Mouse (Mus musculus): ENCODE results near the gene Nln.

Gene Nln

GRCm38 (mm10) chr13:104097190-104097589, 12.2 kb downstream of the Nln start:
- no peak for DNase-seq (ENCODE audit: low spot score in 2 of 2)

- no peak for DNase-seq (ENCODE audit: low spot score in 2 of 2)
Observed at GRCm38 (mm10) chr13:104095955-104096354, 13.5 kb downstream of the Nln start.

GRCm38 (mm10) chr13:104094531-104095385, 14.7 kb downstream of the Nln start:
- no peak for DNase-seq (ENCODE audit: low spot score in 2 of 2)

- DNase-seq (ENCODE audit: low spot score in 2 of 2): no peak
Observed at GRCm38 (mm10) chr13:104091734-104092133, 17.7 kb downstream of the Nln start.

- DNase-seq (ENCODE audit: low spot score in 2 of 2): no peak
Observed at GRCm38 (mm10) chr13:104089387-104089786, 20.0 kb downstream of the Nln start.

- DNase-seq (ENCODE audit: low spot score in 2 of 2): no peak
Observed at GRCm38 (mm10) chr13:104084600-104084999, 24.8 kb downstream of the Nln start.

- DNase-seq (ENCODE audit: low spot score in 2 of 2): no peak
Observed at GRCm38 (mm10) chr13:104082504-104082903, 26.9 kb downstream of the Nln start.

GRCm38 (mm10) chr13:104076993-104077392, 32.4 kb downstream of the Nln start:
- no peak for DNase-seq (ENCODE audit: low spot score in 2 of 2)

DNA sequence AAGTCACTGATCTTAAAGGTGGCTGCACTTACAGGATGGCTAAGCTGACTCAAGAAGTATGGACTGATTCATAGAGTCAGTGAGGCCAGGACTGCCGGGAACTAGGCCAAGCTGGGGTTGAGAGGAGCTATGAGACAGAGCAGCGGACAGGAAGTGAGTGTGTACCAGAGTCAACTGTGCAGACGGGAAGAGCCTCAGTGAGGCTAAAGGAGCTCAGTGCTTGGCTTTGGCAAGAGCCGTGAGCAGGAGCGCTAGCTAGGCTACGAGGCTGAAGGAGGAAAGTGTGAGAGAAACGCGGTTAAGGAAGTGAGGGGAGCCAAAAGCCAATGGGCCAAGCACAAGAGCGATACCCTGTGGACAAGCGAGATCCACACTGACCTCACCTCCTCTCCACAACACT, 34.7 kb downstream of the Nln start:
- no peak for DNase-seq (ENCODE audit: low spot score in 2 of 2)

DNA sequence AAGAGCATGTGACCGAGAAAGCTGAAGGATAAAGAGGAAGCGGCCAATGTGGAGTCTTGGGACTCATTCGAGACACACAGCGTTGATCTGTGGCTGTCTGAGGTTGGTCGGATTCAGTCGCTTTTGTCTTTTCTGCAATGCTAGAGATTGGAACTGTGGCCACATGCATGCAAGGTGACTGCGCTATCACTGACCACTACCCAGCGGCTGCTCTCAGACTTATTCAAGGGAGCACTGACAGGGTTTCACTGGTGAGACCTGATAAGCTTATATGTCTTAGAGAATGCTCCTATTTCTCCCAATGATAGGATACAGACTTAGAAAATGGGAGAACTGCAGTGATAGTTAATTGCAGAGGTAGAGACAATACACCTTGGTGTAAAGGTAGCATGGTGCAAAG, 35.2 kb downstream of the Nln start:
- no peak for DNase-seq (ENCODE audit: low spot score in 2 of 2)

- peak; percentile 19 to 37 for DNase-seq (ENCODE audit: low spot score in 2 of 2)
Observed at GRCm38 (mm10) chr13:104072351-104072750, 37.1 kb downstream of the Nln start.

DNA sequence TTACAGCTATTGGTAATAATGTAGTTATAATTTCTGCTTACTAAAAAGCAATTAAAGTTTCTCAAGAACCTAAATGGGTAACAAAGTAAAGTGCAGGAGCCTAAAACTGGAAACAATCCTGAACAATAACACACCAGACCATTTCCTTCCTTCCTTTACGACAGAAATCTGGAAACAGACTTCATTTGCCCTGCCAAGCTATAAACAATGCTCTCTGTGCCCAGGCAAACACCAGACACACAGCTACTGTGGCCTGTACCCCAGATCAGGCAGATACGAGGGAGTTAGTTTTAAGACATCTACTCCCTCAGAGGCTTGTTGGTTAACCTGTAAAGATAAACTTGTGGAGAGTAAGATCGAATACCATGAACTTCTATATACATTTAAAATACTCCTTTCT, 38.7 kb downstream of the Nln start:
- no peak for DNase-seq (ENCODE audit: low spot score in 2 of 2)

DNA sequence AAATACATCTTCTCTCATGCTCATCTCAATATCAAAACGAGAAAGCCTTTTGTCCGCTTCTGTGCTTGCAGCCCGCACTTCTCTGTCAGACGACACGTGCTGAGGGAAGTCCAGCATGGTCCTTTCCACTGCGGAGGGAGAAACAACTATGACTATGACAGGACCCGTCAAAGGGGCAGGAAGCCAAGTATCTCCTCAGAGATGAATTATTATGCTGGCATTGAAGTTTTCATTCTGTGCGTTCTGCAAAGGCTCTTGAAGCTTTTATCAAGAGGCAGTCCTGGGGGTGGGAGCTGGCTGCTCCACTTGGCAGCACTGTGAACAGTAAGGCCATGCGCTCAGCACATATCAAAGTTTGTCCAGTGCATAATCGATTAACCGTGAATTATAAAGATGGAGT, 40.2 kb downstream of the Nln start:
- no peak for DNase-seq (ENCODE audit: low spot score in 2 of 2)

DNA sequence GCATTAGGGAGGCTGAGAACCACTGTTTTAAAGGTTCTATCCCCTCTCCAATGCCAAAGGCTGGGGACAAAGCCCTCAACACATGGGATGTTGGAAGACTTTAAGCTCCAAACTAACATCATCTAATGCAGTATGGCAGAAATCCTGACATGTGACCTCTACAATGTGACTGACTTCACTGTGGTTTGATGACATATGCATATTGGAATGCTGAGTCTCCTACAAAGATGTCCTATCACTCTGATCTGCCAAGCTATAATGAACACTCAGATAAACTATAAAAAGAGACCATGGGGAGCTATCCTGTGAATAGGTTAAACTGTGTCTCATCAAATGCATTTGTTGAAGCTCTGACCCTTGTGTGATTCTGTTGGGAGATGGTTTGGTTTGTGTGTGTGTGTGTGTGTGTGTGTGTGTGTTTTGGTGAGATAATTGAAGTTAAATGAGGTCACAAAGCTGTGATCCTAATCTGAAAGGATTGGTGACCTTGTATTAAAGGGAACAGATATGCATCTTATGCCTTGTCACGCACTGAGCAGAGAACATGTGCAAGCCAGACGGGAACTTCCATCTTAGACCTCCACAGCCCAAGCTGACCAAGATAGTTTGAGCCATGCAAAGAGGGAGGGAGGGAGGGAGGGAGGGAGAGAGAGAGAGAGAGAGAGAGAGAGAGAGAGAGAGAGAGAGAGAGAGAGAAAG, 43.6 kb downstream of the Nln start:
- no peak for DNase-seq (ENCODE audit: low spot score in 2 of 2)

GRCm38 (mm10) chr13:104063061-104063460, 46.4 kb downstream of the Nln start:
- DNase-seq (ENCODE audit: low spot score in 2 of 2): no peak

- no peak for DNase-seq (ENCODE audit: low spot score in 2 of 2)
Observed at GRCm38 (mm10) chr13:104061975-104062750, 47.3 kb downstream of the Nln start.

DNA sequence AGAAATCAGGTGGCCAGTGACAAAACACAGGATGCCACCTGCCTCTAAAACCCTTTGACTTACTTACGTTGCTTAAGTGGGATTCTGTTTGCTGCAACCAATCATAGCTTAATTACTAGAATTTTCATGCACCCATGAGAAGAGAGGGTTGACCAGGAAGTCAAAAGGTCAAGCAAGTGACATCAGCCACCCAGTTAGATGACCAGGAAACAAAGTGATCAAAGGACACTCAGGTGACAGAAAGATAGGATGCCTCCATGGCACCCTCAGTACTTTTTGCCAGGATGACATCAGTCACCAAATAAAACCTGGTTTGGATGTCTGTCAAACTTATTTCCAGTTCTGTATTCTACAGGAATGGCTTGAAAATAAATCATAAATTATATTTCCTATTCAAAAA, 49.2 kb downstream of the Nln start:
- DNase-seq (ENCODE audit: low spot score in 2 of 2): no peak

GRCm38 (mm10) chr13:104059536-104059935, 49.9 kb downstream of the Nln start:
- DNase-seq (ENCODE audit: low spot score in 2 of 2): no peak

- peak in 1 of 2 experiments; percentile 15 for DNase-seq (ENCODE audit: low spot score in 2 of 2)
Observed at GRCm38 (mm10) chr13:104058761-104059160, 50.7 kb downstream of the Nln start.

- no peak for DNase-seq (ENCODE audit: low spot score in 2 of 2)
Observed at GRCm38 (mm10) chr13:104052271-104052753, 57.1 kb downstream of the Nln start.

DNA sequence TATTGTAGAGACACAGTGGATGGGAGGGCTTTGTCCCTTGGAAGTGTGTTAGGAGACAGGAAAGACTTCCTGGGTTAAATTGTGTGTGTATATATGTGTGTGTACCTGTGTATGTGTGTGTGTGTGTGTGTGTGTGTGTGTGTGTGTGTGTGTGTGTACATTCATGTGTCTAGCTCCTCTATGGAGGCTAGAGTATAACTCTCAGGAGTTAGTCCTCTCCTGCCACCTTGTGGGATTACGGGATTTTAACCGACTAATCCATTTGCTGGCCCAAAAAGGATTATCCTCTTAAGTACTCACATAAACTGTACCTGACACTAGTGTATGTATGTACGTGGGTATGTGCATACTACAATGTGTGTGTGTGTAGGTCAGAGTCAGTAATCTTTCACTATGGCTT, 60.6 kb downstream of the Nln start:
- DNase-seq (ENCODE audit: low spot score in 2 of 2): peak; percentile 47 to 53

GRCm38 (mm10) chr13:104045108-104045507, 64.3 kb downstream of the Nln start:
- no peak for DNase-seq (ENCODE audit: low spot score in 2 of 2)
